Mouse (Mus musculus) thymus, adult 18-20 months (tissue): ENCODE results near the gene Sh3bp1.

Source experiments
- DNase-seq, 2 experiments: peaks; one replicate each; pipeline ENCODE4 v3.0.0; 2022; ENCODE audit warnings: mixed read lengths in 2 of 2

Sh3bp1 gene

DNA sequence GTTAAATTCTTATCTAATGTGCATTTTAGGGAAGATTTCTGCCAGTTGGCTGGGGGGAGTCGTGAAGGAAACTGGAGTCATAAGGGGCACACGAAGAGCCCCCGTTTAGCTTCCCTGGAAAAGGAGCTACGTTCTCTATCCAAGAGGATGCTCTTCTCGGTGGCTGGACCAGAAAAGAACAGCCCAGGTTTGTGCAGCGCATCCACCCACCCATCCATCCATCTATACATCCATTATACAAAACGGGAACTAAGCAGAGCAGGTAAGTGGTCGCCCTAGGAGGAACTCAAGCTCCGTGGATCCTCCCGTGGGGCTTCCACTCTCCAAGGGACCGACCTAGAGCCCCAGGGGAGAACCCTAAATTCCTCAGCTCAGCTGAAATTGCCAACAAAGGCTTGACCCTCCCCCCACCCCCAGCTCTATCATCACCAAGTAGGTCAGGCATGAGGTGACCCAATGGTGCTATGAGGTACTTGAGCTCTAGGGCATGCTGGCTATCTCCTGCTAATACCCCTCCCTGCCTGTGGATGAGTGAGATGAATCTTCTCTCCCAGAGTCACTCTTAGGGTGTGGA is 48.7 kb downstream of the Sh3bp1 start:
- DNase-seq = no peak

DNA sequence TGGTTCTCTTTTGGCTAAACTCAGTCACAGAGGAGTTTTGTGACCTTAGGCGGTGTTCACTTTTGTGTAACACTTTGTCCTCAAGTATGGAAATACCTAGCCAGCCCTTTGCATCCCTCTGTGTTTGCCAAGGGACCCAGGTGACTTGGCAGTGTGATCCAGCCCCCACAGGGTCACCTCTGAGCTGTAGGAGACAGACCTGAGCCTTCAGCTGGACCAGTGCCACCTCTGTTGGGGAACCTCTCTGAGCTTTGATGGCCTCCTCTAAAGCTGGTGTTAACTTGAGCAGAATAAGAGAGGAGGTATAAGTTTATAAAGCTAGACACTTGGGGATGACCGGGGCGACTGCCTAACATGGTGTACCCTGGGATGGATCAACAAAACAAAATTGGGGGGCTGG is 49.3 kb downstream of the Sh3bp1 start:
- DNase-seq = no peak

DNA sequence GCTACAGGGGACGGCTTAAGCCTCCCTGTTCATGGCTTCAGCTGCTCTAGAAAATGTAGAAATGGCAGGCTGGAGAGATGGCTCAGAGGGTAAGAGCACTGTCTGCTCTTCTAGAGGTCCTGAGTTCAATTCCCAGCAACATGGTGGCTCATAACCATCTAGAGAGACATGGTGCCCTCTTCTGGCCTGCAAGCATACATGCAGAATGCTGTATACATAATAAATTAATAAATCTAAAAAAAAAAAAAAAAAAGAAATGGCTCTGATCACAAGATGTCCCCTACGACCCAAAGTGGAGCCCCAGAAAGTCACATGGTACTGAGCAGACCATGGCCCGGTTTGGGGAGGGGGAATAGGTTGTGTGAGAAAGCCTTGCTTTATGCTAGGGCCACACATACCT is 56.1 kb downstream of the Sh3bp1 start:
- DNase-seq = no peak

DNA sequence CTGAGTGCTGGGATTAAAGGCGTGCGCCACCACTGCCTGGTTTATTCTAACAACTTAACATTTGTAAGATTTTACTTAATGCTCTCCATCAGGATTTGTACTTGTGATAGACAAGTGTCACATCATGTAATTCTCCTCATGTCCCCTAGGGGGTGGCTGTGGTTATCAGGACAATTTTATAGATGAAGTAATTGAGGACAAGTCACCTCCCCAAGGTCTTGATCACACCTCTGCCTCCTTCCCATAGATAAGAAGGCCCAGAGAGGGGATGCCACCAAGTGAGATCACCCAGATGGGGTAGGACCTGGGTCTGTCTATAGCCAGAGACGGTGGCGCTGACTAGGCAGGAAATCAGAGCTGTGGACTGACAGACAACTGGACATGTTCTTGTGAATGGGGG is 56.8 kb downstream of the Sh3bp1 start:
- DNase-seq = no peak

DNA sequence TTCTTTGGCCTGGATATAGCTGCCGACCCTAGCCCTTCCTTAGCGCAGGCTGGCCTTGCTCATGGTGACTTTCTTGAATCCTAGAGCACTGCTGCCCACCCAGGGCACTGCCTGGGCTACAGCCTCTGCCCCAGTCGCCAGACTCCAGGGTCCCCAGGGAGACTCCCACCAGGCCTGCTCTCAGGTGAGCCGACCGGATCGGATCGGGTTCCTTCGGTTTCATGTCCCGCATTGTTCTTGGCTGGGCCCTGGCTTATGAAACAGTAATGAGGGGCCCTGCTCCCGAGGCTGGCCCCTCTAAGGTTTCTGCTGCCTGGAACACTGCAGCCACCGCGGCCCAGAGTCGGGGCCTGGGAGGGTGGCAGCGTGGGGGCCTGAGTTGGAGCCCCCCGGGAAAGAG is 57.5 kb downstream of the Sh3bp1 start:
- no peak for DNase-seq

DNA sequence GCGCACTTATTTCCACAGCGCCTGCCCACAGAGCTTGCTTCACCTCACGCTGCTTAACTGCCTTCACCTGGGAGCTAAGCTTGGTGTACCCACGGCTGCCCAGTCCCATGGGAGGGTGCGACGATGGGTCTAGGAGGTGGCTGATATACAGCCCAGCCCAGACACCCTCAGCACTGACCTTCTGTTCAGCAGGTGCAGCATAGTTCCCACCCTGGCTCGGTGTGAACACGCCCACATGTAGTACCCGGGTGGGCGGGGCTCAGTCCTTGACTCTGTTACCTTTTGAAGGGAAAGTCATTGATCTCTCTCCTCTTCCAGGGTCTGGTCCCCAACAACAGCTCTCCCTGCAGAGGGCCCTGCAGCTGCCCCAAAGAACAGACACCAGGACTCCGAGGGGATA is 60.0 kb downstream of the Sh3bp1 start:
- DNase-seq = no peak

DNA sequence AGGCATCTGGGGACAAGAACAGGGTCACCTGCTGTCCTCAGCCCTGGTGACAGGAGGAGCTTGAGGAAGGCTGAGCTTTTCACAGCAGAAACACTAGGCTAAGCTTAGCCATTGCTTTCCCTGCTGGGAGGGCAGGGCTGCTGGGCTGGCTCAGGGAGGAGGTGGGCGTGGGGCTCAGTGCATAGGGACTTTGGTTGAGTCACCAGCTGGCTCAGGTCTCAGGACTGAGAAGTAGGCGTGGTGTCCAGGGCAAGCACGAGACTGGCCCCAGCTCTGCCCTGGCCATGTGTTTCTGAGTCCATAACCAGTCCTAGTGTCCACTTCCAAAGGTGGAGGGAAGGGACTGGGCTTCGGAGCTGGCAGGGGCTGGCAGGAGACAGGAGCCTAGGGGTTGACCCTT is 60.5 kb downstream of the Sh3bp1 start:
- DNase-seq = no peak
